Mouse (Mus musculus) intestine, embryonic 15.5 days (tissue): ENCODE measurements at regions not wholly inside any gene's neighbourhood (a gene's known extent, or its start where the extent isn't known, plus 50 kb on each side); places are given as distances from the start of the nearest gene placed in this dataset.

ENCODE experiments used
- ATAC-seq: fragments of 200-750 bp; cut with Nextera tagmentation; 2 replicates; pipeline ENCODE4 v1.8.0; 2017; ENCODE audit warnings: moderate TSS enrichment, moderate library complexity
- H3K27ac ChIP-seq: fragments of 300-500 bp; sonication (generic); 2 replicates; pipeline ENCODE4 v1.5.1; 2015; ENCODE audit warnings: mild to moderate bottlenecking, inconsistent platforms
- H3K27me3 ChIP-seq: fragments of 300-500 bp; sonication (generic); replicated peaks from 2 replicates; pipeline ENCODE4 v1.6.1; 2015; ENCODE audit warnings: inconsistent platforms
- H3K36me3 ChIP-seq: fragments of 300-500 bp; sonication (generic); 2 replicates; pipeline ENCODE4 v1.6.1; 2015; ENCODE audit warnings: inconsistent platforms
- H3K4me1 ChIP-seq: fragments of 300-500 bp; sonication (generic); replicated peaks from 2 replicates; pipeline ENCODE4 v1.6.1; 2015; ENCODE audit warnings: inconsistent platforms
- H3K4me2 ChIP-seq: fragments of 300-500 bp; sonication (generic); replicated peaks from 2 replicates; pipeline ENCODE4 v1.6.1; 2015; ENCODE audit warnings: mild to moderate bottlenecking, inconsistent platforms
- H3K4me3 ChIP-seq: fragments of 300-500 bp; sonication (generic); replicated peaks from 2 replicates; pipeline ENCODE4 v1.5.1; 2015; ENCODE audit warnings: inconsistent platforms
- H3K9ac ChIP-seq: fragments of 300-500 bp; sonication (generic); 2 replicates; pipeline ENCODE4 v1.6.1; 2015; ENCODE audit warnings: inconsistent platforms
- H3K9me3 ChIP-seq: fragments of 300-500 bp; sonication (generic); 2 replicates; pipeline ENCODE4 v1.6.1; 2016; ENCODE audit warnings: inconsistent platforms
- WGBS: fragments of 180-500 bp; shearing (Covaris S2); methylation state at CpG from one replicate; pipeline ENCODE4 v1.1.7; 2015; 5-methylcytosine and 5-hydroxymethylcytosine counted together

DNA sequence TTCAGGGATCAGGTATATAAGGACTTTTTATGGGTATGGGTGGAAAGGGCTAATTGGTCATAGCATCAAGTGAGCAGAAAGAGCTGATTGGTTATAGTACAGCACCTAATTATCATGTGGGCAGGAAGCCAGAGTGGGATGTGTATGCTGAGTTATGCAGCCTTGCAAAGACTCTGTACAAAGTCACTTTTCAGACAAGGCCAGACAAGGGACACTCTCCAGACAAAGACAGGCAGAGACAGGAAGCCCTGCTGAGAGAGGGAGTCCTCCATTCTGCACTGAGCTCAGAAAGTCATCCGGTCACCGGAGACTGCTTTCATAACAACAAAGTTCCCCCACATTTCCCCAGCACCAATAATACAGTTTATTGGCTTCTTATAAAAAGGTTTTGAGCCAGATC is 112.4 kb downstream of the Ppp4r2 start:
- Histone ChIP-seq H3K4me3 (no peak overlapping the region), H3K4me2 (no peak overlapping the region), H3K36me3 (no peaks in the 10 kb centered on the region), H3K9ac (no peak overlapping the region), H3K9me3 (no peaks in the 10 kb centered on the region), H3K27ac (no peak overlapping the region), H3K27me3 (no peaks in the 10 kb centered on the region), H3K4me1 (no peaks in the 10 kb centered on the region)
- no peak for ATAC-seq
- WGBS = 51% methylated on average over 2 of the region's 2 CpGs

GRCm38 (mm10) chr6:100948340-100948739 is 114.9 kb downstream of the Ppp4r2 start:
- Histone ChIP-seq H3K9me3 (no peaks in the 10 kb centered on the region), H3K4me2 (no peak overlapping the region), H3K27me3 (no peaks in the 10 kb centered on the region), H3K9ac (no peak overlapping the region), H3K4me1 (no peaks in the 10 kb centered on the region), H3K36me3 (no peaks in the 10 kb centered on the region), H3K4me3 (no peak overlapping the region), H3K27ac (no peak overlapping the region)
- 73% methylated on average over 7 of the region's 7 CpGs for WGBS
- ATAC-seq = no peak

- no peaks in the 10 kb centered on the region for H3K4me1 ChIP-seq
- H3K27me3 ChIP-seq = no peaks in the 10 kb centered on the region
- H3K9me3 ChIP-seq = no peaks in the 10 kb centered on the region
- no peak overlapping the region for H3K27ac ChIP-seq
- no peak for ATAC-seq
- 86% methylated on average over 5 of the region's 5 CpGs for WGBS
- H3K36me3 ChIP-seq = no peaks in the 10 kb centered on the region
- no peak overlapping the region for H3K4me2 ChIP-seq
- H3K4me3 ChIP-seq = no peak overlapping the region
- H3K9ac ChIP-seq = no peak overlapping the region
These were observed 118.2 kb downstream of the Ppp4r2 start for GRCm38 (mm10) chr6:100951646-100952045.

DNA sequence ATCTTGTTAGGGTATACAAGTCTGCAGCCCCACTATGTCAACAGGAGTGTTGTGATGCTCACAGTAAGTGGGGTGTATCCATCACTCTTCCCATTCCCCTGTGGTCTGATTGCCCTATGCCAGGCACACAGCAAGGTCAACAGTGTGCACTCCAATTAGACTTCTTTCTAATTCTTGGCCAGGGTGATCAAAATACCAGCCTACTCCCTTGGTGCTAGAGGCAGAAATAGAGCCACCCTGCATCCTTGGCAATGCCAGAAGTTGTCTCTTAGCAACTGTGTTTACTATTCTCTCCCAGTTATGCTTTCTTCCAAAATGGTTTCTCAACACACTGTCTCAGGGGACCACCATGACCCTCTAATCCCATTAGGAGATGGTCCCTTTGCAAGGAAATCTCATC is 119.0 kb downstream of the Ppp4r2 start:
- no peak for ATAC-seq
- Histone ChIP-seq H3K4me3 (no peak overlapping the region), H3K9ac (no peak overlapping the region), H3K4me1 (no peaks in the 10 kb centered on the region), H3K27me3 (no peaks in the 10 kb centered on the region), H3K36me3 (no peaks in the 10 kb centered on the region), H3K4me2 (no peak overlapping the region), H3K27ac (no peak overlapping the region), H3K9me3 (no peaks in the 10 kb centered on the region)

- Histone ChIP-seq H3K4me3 (no peak overlapping the region), H3K4me1 (no peaks in the 10 kb centered on the region), H3K9me3 (no peaks in the 10 kb centered on the region), H3K4me2 (no peak overlapping the region), H3K27ac (no peak overlapping the region), H3K36me3 (no peaks in the 10 kb centered on the region), H3K9ac (no peak overlapping the region), H3K27me3 (no peaks in the 10 kb centered on the region)
- 88% methylated on average over 10 of the region's 10 CpGs for WGBS
- ATAC-seq = no peak
These were observed 121.1 kb downstream of the Ppp4r2 start for GRCm38 (mm10) chr6:100954563-100954962.

DNA sequence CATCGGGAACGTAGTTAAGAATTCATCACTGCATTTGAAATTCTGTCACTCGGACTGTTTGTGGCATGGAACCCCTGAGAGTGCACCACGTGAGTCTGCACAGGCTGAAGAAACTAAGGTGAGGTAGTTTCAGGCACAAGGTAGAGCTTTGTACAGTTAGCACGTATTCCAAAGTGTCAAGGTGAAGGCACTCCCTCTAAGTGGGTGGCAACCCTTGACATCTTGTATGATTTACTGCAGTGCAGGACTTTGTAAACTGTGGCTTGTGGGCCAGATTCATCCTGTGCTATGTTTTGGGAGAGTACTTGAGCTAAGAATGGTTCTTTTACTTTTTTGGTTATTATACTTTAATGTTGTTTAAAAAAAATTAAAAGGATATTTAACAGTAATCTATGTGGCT is 133.1 kb downstream of the Ppp4r2 start:
- H3K9ac ChIP-seq = no peak overlapping the region
- 67% methylated on average over 5 of the region's 5 CpGs for WGBS
- H3K27ac ChIP-seq = no peak overlapping the region
- peak; percentile 81 for ATAC-seq
- no peak overlapping the region for H3K4me3 ChIP-seq
- no peak overlapping the region for H3K4me2 ChIP-seq
- H3K4me1 ChIP-seq = no peaks in the 10 kb centered on the region
- no peaks in the 10 kb centered on the region for H3K36me3 ChIP-seq
- no peaks in the 10 kb centered on the region for H3K27me3 ChIP-seq
- H3K9me3 ChIP-seq = no peaks in the 10 kb centered on the region

- no peaks in the 10 kb centered on the region for H3K27me3 ChIP-seq
- no peak overlapping the region for H3K4me3 ChIP-seq
- no peak overlapping the region for H3K4me2 ChIP-seq
- no peaks in the 10 kb centered on the region for H3K9me3 ChIP-seq
- 74% methylated on average over 12 of the region's 12 CpGs for WGBS
- H3K36me3 ChIP-seq = no peaks in the 10 kb centered on the region
- no peaks in the 10 kb centered on the region for H3K4me1 ChIP-seq
- no peak overlapping the region for H3K9ac ChIP-seq
- H3K27ac ChIP-seq = no peak overlapping the region
- ATAC-seq = no peak
These were observed 134.8 kb downstream of the Ppp4r2 start for GRCm38 (mm10) chr6:100968080-100968856.

DNA sequence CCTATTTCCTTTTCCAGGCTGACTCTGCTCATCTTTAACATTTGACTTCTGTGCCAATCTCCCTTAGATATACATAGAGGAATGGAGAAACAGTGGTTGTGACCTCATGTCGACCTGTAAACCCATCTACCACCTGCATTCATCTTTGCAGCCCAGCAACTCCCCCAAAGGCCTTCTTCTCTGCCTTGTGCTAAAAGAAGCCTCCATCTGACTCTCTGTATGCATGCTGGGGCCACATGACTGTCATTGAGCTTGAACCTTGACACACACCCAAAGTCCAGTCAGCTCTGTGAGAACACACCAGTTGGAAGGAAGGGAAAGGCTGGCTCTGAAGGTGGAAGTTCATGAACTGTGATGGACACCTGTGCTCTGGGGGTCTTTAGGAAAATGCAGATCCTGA is 135.5 kb downstream of the Ppp4r2 start:
- WGBS = 68% methylated on average over 1 of the region's 1 CpGs
- Histone ChIP-seq H3K36me3 (no peaks in the 10 kb centered on the region), H3K9me3 (no peaks in the 10 kb centered on the region), H3K27ac (no peak overlapping the region), H3K9ac (no peak overlapping the region), H3K4me1 (no peaks in the 10 kb centered on the region), H3K4me2 (no peak overlapping the region), H3K27me3 (no peaks in the 10 kb centered on the region), H3K4me3 (no peak overlapping the region)
- ATAC-seq = no peak

DNA sequence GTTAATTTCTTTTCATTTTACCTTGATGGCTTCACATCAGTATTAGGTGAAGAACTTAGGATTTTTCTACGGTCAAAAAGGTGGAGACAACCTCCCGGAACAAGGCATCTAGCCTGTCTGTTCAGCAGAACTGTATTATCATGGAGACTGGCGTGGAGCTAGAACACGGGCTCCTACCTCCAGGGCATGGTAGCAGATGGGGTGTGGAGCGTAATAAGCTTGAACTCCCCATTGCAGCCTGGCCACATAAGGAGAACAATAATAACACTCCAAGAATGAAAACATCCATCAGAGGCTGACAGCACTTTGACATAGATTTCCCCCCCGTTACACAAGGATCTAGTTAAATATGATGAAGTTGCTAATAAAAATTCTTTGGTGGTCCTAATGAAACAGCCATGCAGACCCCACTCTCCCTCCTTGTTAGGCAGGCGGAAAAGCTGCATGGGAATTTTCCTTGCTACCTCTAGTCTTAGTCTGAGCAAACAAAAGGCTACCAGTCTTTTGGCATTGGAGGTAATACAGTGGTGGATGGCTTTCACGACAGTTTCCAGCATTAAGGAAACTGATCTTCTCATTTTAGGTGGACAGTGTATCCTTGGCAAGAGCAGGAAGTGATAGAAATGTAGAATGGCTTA is 137.5 kb downstream of the Ppp4r2 start:
- H3K27ac ChIP-seq = no peak overlapping the region
- ATAC-seq = no peak
- 78% methylated on average over 8 of the region's 8 CpGs for WGBS
- no peak overlapping the region for H3K4me2 ChIP-seq
- no peaks in the 10 kb centered on the region for H3K9me3 ChIP-seq
- no peaks in the 10 kb centered on the region for H3K36me3 ChIP-seq
- no peak overlapping the region for H3K9ac ChIP-seq
- no peak overlapping the region for H3K4me3 ChIP-seq
- H3K4me1 ChIP-seq = 0 out of 2 replicates have a peak, but pooled peaks cover 3% of the 10 kb centered on the region
- H3K27me3 ChIP-seq = no peaks in the 10 kb centered on the region

DNA sequence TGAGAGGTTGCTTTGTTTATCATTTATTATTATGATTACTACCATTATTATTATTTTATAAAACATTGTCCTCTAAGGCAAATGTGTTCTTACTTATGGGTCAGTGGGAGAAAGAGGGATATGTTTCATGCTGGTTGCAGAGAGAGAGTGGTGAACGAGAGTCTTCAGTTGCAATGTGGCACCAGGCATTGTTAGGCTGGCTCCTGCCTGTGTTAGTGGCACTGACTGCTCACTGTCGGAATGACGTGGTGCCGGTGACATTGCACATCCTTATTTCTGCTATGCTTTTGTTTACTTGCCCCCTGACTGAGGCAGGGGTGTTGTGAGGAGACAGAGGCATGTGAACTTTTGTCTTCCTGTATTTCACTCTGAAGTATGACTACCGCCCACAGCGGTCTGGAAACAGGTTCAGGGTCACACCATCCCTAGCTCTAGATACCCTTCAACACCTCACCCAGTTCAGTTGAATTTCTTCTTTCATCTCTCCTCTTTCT is 138.1 kb downstream of the Ppp4r2 start:
- H3K4me1 ChIP-seq = 0 out of 2 replicates have a peak, but pooled peaks cover 6% of the 10 kb centered on the region
- no peak overlapping the region for H3K4me3 ChIP-seq
- no peak for ATAC-seq
- H3K27me3 ChIP-seq = no peaks in the 10 kb centered on the region
- no peaks in the 10 kb centered on the region for H3K36me3 ChIP-seq
- no peak overlapping the region for H3K9ac ChIP-seq
- H3K4me2 ChIP-seq = no peak overlapping the region
- WGBS = 59% methylated on average over 6 of the region's 6 CpGs
- no peak overlapping the region for H3K27ac ChIP-seq
- no peaks in the 10 kb centered on the region for H3K9me3 ChIP-seq

GRCm38 (mm10) chr6:100973366-100974090 is 140.1 kb downstream of the Ppp4r2 start:
- Histone ChIP-seq H3K4me1 (0 out of 2 replicates have a peak, but pooled peaks cover 6% of the 10 kb centered on the region), H3K9me3 (no peaks in the 10 kb centered on the region), H3K9ac (no peak overlapping the region), H3K27ac (no peak overlapping the region), H3K4me3 (no peak overlapping the region), H3K4me2 (no peak overlapping the region), H3K27me3 (no peaks in the 10 kb centered on the region), H3K36me3 (no peaks in the 10 kb centered on the region)
- 83% methylated on average over 9 of the region's 9 CpGs for WGBS
- ATAC-seq = no peak

DNA sequence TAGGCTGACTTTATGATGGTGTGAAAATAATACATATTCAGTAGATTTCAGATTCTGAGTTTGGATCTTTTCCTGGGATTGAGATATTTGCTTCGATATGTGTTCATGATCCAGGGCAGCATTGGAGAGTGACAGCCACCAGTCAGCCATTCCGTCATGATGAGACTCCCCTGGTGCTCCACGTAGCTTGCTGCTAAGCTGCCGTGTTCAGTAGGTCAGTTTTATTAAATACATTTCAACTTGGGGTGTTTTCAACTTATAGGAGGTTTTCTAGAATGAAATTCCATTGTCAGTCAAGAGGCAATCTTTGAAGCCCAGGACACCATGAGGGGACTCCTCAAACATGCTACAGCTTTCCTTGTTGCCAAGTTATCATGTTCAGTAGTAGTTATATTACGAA is 141.3 kb downstream of the Ppp4r2 start:
- Histone ChIP-seq H3K27me3 (no peaks in the 10 kb centered on the region), H3K9me3 (no peaks in the 10 kb centered on the region), H3K4me3 (no peak overlapping the region), H3K4me2 (no peak overlapping the region), H3K27ac (no peak overlapping the region), H3K36me3 (no peaks in the 10 kb centered on the region), H3K4me1 (0 out of 2 replicates have a peak, but pooled peaks cover 6% of the 10 kb centered on the region), H3K9ac (no peak overlapping the region)
- no peak for ATAC-seq
- 93% methylated on average over 5 of the region's 5 CpGs for WGBS
